Mouse (Mus musculus) urinary bladder, postnatal 25 days (tissue): ENCODE measurements around the gene Arhgef15.
A peak's percentile ranks its signal among the peaks of the same experiment; 100 is the strongest.

Experiments
- DNase-seq: peaks from one replicate; pipeline ENCODE4 v3.0.0; 2022; ENCODE audit warnings: low spot score

The Arhgef15 gene

DNA sequence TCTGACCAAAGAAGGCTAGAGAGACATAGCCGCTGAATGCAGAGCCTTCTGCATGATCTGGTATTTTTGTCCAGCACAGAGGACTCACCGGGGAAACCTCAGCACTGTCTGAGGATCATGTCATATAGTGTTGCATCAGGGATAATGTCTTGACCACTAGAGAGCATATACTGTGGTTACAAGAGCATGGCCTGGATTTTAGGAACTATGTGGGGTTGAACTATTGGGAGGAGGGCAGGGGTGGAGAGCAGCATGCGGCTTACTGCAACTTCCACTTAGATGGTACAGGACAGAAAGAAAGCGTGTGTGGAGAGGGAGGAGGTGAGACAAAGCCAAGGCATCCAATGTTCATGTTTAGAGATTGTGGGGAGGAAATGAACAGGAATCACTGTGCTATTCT is 42.7 kb downstream of the Arhgef15 start:
- no peak for DNase-seq

DNA sequence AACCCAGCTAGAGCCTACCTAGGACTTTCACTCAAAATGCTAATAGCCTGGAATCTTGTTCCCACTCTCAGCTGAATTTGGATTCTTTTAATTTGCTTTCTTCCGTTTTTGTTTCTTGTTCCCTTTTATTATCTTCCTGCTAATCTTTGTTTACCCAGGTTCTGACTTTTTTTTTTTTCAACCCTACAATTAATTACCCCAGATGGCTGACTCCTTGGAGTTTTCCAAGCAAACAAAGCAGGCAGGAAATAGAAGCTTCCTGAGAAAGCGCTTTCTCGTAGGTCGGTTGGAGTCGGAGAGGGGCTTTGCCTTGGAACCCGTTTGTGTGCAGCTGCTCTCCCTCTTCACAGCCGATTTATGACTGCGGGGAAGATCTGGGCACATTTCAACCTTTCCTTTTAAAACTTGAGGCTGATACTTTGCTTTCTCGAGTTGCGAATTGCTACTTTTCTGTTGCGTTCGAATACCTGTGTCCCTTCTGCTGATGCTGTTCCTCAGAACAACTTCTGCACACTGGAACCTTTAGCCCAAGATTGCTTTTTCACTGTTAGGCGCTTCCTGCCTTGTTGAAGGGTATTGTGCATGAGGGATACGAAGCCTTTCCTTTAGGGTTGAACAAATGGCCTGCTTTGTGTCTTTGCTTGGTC is 45.6 kb downstream of the Arhgef15 start:
- DNase-seq: no peak

DNA sequence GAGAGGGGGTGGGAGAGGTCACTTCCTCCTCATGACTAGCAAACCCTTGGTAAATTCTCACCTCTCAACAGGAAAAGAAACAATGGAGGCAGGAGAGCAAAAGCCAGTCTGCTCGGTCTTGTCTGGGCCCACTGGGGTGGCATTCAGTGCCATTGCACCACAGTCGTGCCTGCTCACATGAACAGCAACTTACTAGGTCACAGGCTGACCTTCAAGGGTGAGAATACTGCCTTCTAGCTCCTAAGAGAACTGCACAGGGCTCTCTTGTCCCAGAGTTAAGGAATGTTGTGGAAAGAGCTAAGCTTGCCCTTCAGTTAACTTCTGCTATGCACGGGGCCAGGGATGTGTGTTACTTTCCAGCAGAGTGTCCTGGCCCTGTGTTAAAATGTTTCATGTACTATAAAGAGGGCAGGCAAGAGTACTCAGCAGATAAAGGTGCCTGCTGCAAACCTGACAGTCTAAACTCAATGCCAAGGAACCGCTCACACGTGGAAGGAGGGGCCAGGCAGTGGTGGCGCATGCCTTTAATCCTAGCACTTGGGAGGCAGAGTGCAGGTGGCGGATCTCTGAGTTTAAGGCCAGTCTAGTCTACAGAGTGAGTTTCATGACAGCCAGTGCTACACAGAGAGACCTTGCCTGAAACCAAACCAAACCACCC is 48.3 kb downstream of the Arhgef15 start:
- DNase-seq: no peak

DNA sequence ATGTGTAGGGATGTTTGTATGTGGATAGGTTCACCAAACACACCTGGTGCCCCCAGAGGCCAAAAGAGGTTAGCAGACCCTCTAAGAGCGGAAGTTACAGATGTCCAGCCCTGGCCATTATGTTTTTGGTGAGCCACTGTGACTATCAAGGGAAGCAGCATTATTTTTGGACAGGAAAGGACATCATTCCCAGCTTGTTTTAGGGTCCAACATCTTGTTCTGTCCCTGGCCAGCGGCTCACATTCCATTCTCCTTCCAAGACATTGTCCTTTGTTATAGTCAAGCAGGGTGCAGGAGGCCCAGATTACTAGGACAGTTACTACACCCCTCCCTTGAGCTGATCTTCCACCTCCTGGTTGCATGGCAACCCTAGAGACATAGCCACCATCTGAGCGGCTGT is 50.0 kb downstream of the Arhgef15 start:
- no peak for DNase-seq

DNA sequence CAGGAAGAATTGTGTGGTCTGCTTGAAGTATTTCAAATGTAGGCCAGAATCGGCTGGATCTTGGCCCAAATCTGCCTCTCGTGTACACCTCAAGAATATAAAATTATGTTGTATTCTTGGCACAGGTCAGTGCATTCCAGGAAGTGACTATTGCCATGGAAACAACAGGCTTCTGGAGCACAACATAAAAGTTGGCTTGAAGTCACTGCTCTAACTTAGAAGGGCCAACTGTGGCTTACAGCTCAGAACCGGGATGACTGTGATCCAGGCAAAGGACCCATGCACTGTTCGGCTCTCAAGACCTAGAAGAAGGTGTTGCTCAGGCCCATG is 50.9 kb downstream of the Arhgef15 start:
- DNase-seq: no peak

DNA sequence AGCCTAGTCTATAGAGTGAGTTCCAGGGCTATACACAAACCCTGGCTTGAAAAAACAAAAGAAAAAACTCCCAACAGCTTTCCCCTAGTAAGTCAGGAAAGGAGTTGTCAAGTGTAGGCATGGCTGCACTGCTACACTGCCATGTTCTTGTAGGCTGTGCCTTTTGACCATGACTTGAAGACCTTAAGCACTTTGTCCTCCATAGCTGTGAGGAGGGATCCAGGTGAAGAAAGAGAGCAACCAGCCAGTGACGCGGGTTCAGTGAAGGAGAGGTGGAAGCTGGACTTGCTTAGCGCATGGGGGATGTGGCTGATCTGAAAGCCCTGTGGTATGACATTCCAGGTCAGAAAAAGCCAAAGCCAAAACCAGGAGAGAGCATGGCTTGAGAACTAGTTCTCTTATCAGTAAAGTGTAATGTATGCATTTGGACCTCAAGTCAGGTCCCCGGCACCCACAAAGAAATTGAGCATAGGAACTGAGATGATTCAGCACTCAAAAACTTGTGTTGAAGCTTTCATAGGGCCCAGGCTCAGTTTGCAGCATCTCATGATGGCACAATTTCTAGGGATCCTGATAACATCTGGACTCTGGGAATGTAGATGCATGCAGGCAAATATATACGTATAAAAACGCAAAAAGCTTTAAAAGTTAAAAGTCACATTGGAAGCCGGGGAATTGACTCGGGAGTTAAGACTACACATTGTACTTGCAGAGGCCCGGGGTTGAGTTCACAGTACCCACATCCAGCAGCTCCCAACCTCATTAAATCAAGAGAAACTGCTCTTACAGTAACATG is 51.4 kb downstream of the Arhgef15 start:
- no peak for DNase-seq

DNA sequence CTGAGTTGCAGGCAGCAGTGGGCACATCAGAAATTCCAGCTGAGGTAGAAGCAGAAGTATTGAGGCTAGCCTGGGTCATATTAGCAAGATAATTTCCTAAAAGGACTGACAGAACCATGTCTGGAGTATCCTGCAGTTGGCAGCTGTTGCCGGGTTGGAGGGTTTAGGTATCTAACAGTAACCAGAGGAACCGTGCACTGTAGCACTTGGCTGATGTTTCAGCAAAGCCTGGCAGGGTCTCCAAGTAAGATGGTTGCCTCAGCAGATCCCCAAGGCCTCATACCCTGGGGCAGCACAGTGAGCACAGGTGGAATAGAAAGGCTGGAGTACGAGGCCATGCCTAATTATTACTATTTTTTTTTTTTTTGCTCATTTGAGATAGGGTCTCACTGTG is 52.1 kb downstream of the Arhgef15 start:
- DNase-seq: no peak

DNA sequence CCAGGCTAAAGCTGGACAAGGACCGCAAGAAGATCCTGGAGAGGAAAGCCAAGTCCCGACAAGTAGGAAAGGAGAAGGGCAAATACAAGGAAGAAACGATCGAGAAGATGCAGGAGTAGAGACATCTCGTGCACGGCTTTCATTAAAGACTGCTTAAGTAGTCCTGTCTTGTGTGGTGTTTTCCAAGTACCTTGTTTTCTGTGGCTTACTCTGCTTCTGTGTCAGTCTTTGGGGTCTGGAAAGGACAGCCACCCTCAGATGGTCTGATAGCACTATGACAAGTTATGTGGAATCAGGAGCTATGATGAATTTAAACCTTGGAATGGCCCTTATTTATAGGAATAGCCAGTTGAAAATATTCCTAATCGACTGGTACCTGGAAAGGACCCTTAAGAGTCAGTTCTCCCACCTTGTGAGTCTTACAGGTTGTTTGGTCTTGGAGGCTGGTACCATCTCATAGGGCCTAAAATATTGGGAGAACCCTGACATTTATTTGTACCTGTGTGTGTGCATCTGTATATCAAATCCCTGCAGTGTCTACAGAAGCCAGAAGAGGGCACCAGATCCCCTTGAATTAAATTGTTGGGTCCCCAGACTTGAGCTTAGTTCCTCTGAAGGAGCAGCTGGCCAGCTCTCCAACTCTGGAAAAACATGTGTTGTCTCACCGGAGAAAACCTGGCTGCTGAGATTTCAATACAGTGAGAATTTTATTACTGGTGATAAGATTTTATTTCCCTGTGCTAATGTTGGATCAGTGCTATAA is 52.7 kb downstream of the Arhgef15 start:
- DNase-seq: peak; percentile 45

DNA sequence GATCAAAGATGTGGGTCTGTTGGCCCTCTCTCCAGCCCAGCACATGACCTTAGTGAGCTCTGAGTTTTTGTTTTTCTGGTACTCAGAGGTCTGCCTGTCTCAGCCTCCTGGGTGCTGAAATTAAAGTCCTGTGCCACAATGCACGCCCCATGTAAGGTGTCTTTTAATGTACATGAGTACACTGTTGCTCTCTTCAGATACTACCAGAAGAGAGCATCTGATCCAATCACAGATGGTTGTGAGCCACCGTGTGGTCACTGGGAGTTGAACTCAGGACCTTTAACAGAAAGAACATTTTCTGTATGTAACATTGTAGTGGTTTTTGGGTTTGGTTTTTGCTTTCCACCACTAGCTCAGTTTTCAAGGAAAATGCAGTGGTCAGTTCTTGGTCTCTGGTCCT is 53.5 kb downstream of the Arhgef15 start:
- DNase-seq: no peak

DNA sequence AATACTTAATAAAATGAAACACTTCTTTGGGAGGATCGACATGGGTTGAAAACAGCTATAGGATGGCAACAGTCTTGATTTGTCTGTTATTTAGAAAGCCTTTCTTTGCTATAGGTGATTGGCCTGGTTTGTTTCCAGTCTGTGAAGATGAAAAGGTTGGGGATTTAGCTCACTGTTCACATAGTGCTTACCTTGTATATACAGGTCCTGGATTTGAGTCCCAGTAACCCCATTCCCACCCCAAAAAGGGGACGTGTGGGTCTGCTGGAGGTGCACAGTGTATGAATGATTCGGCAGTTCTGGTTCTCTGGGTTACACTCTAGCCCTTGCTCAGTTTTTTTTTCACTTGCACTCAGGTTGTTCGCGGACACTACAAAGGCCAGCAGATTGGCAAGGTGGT is 54.5 kb downstream of the Arhgef15 start:
- DNase-seq: no peak

DNA sequence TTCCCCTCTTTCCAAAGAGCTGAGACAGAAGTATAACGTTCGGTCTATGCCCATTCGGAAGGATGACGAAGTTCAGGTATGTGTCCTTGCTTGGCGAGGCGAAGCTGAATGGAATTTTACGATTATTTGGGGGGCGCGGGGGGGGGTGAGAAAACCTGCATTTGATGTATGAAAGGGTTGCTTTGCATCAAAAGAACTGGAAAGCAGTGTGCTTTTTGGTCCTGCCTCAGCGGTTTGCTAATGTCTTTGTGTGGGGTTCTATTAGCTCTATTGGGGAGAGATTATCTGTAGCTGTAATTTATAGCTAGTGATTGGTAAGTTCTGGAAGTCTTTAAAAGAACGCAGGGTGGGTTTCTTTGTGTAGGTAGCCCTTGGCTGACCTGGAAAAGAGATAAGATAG is 54.9 kb downstream of the Arhgef15 start:
- no peak for DNase-seq

DNA sequence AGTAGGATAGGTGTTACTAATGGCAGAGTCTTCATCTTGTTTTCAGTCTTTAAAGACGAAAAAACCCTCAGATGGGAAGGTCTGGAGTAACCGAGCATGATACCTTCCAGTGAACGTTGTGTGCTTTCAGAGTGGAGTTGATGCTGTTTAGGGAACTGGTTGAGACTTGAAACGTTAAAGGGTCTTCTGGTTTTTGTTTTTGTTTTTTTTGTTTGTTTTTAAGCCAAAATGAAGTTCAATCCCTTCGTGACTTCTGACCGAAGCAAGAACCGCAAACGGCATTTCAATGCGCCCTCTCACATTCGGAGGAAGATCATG is 55.3 kb downstream of the Arhgef15 start:
- DNase-seq: no peak

DNA sequence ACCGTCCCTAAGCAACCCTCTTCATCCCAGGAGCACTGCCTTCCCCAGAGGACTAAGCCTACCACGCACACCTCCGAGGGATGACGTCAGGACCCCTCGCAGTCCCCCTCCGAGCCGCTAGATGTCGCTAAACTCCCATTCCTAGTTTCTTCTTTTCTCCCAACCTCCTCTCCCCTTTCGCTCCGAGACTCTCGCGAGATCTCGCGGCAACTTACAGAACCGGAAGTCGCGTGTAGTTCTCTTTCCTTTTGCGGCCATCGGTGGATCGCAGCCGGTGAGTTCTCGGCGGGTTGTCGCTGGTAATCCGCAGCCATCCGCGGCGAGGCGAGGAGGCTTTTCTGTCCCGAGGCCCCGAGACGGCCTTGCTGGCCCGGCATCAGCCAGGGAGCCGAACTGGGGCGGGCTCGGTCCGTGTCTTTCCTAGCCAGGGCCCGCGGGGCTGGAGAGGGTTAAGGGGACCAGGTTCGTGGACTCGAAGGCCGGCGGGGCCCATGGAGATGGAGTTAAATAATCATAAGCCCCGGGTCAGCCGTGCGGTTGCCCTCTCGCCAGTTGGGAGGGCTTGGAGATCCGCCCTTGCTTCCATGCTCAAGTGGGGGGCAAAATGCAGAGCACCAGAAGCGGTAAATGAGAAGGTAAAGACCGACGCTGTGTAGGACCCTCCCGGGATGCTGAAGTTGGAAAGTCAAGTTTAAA is 55.8 kb downstream of the Arhgef15 start, which contains the start of gene Rpl26:
Gene Rpl26 (plus strand): TSS at position 233 of the 696 bp plus-strand sequence.
- DNase-seq: peak; percentile 97

DNA sequence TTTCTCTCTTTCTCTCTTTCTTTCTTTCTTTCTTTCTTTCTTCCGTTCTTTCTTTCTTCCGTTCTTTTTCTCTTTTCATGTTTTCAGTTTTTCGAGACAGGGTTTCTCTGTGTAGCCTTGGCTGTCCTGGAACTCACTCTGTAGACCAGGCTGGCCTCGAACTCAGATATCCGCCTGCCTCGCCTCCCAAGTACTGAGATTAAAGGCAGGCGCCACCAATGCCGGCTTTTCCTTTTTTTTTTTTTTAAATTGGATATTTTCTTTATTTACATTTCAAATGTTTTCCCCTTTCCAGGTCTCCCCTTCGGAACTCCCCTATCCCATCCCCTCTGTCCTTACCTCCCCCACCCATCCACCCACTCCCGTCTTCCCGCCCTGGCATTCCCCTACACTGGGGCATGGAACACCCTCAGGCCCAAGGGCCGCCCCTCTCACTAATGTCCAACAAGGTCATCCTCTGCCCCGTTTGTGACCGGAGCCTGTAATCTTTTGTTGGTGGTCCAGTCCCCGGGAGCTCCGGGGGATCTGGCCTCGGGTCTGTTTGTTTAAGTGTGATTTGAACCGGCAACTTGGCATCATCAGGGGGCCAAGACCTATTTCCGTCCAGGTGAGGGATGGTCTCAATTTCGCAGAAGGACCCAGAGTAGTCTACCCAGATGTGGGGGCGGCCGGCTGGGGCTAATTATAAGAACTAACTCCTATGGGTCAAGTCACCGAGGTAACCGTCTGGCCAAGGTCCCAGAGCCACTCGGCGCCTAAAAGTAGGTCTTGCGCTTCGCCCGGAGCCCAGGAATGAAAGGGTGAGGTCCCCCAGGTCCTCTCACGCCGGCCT is 56.5 kb downstream of the Arhgef15 start:
- no peak for DNase-seq

DNA sequence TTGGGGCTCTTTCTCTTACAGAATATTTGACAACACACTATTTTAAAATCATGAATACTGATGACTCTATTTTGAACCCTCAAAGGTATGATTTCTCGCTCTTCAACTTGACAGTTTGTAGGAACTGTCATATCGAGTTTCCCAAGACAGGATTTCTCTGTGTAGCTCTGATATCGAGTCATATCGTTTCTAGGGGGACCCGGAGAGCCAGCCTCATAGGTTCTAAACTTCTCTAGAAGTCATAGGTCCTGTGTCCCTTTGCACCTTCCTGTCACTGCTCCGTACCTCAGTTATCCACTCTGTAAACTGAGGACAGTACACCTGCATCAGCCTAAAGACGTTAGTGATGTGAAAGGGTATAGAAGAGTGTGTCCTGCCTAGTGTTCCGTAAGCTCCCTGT is 57.5 kb downstream of the Arhgef15 start:
- no peak for DNase-seq

DNA sequence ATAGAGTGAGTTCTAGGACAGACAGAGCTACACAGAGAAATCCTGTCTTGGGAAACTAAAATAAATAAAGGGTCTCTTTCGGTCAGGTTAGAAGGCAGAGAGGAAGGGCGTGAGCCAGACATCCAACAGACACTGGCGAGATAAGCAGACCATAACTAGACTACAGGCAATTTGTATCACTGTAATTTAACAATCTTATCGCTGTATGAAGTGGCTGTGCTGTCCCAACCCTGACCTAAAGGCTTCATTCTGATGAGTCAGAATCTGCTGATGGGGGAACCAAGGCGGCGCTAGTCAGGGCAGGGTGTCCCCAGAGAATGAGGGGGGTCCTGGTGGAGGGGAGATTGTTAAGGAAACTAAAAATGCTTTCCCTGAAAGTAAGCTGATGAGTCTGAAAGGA is 58.5 kb downstream of the Arhgef15 start:
- DNase-seq: no peak

DNA sequence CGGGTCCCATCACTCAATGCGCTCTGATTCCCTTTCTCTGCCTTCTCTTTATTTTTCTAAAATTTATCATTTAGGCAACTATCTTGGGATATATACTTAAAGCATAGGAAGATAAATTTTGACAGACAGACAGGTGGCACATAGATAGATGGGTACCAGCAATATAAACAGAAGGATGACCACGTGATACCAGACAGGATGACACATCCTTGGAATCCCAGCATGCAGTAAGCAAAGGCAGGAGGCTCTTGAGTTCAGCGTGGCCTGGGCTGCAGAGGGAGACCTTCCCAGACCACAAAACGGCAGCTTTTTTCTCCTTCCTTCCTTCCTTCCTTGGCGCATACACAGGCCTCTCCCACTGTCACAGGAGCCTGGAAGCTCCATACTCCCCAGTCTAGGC is 59.4 kb downstream of the Arhgef15 start:
- DNase-seq: no peak

DNA sequence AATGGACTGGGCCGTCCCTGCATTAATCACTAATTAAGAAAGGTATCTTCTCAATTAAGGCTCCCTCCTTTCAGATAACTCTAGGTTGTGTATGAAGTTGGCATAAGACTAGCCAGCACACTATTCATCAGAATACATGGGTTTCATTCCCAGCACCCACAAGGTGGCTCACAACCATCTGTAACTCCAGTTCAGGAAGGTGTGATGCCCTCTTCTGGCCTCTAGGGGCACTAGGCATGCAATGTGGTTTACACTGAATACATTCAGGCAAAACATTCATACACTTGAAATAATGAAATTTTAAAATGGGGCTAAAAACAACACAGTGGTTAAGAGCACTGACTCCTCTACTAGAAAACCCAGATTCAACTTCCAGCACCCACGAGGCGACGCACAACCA is 60.2 kb downstream of the Arhgef15 start:
- DNase-seq: no peak

DNA sequence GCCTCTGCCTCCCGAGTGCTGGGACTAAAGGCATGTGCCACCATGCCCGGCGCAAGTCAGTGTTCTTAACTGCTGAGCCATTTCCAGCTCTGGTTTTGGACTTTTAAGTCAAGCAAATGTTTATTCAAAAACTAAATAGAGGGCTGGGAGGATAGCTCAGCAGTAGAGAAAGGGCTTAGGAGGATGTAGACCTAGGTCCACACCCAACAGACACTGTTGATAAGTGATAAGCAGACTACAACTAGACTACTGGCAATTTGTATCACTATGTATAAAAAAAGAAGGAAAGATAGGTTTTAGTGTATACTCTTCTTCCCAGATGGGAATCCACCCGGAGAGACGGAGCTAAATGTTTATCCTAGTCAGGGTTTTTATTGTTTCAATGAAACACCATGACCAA is 61.0 kb downstream of the Arhgef15 start:
- DNase-seq: no peak

DNA sequence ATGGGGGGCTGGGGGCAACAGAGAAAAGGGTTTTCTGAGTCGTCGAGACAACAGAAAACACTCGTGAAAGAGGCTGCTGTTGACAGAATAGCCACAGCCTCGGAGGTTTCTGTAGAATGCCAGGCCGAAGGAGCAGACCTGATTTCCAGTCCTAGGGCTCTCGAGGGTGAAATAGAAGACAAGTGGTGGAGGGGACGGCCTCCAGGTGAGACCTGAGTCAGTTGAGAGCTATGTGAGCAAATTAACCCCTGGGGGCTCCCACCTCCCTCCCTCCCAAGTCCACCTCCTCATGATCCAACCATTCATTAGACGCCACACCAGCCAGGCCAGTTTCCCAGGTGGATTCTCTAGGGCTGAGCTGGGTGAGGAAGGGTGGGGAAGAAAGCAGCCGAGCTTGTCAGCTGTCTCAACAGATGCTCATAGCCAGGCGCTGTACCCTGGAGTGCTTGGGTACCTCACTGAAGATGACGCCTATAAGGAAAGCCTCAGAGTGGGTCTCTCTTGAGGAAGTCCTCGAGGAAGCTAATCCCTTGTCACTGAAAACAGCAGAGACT is 63.3 kb downstream of the Arhgef15 start:
- no peak for DNase-seq
